Mouse (Mus musculus): ENCODE measurements at regions not wholly inside any gene's neighbourhood (a gene's known extent, or its start where the extent isn't known, plus 50 kb on each side); places are given as distances from the start of the nearest gene placed in this dataset.

DNA sequence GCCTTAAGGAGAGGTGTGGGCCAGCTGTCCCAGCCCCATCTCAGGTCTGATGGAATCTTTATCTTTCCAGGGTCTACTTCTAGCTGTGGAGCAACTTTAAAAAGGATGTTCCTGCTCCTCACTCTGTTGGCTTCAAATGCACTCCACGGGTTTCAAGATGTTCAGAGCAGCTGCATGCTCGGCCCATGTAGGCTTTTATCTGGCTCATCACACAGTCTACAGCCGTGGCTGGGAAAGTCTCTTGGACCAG, 61.2 kb upstream of the Cpm start:
- TF ChIP-seq CTCF (IDR thresholded peaks at IDR 0.05; ENCODE audit: low read depth): no peak
- no peak for TF ChIP-seq EP300 (IDR thresholded peaks at IDR 0.05; ENCODE audit: low read depth)
